In genomic region chr3:32979238-32979637, GRCm38 (mm10) we compare ENCODE assay signal across 14 mouse cellular contexts.
"Had no signal": no experiment of that assay in that cellular context is flagged by ENCODE, and none has a peak within 500 bp of the region (broad histone marks: within the 10 kb centered on the region; RNA-seq: fewer than 3 reads in every experiment).

No protein-coding gene starts in this region.

- H3K36me3 ChIP-seq: limb, embryonic 13.5 days; midbrain, embryonic 12.5 days had no signal

- H3K9me3 ChIP-seq: limb, embryonic 13.5 days; midbrain, embryonic 12.5 days had no signal

- H3K4me3 ChIP-seq: layer of hippocampus, adult 2 months; limb, embryonic 13.5 days; midbrain, embryonic 12.5 days had no signal

- H3K4me1 ChIP-seq: limb, embryonic 13.5 days had no signal

- H3K4me2 ChIP-seq: limb, embryonic 13.5 days; midbrain, embryonic 12.5 days had no signal

- H3K27ac ChIP-seq: kidney, postnatal 0 days; layer of hippocampus, adult 2 months; limb, embryonic 13.5 days; liver, embryonic 14.5 days; midbrain, embryonic 12.5 days; stomach, postnatal 0 days had no signal

- H3K27me3 ChIP-seq: limb, embryonic 13.5 days; midbrain, embryonic 12.5 days had no signal

- H3K9ac ChIP-seq: limb, embryonic 13.5 days; liver, embryonic 14.5 days; midbrain, embryonic 12.5 days had no signal

- DNase-seq: kidney, adult 9 months; kidney, postnatal 36 days; left cerebral cortex, postnatal 4 days; lung, adult 18-20 months; lung, postnatal 36 days; right cerebral cortex, adult 18-20 months; right cerebral cortex, postnatal 25 days; thymus, postnatal 4 days had no signal
